Mouse (Mus musculus): ENCODE results near the gene Cbl.

DNA sequence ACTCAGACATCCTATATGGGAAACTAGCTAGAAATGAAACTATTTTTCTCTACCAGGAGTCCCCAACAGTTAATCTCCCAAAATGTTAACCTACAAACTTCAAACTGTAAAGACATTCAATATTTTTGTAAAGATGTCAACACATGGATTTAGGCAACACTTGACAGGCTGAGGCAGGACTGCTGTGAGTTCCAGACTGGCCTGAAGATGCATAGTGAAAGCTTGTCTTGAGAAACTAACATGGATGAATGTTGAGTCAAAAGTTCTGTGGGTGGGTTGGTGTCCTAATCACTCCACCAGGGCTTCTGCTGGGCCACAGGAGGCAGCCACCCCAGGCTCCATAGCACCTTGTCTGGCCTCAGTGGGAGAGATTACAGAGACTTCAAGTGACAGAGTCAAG is 2.2 kb downstream of the Cbl start:
- TF ChIP-seq POLR2A (IDR thresholded peaks at IDR 0.05; ENCODE audit: borderline replicate concordance, extremely low read depth, low read depth, low read length) (no peak), CTCF (IDR thresholded peaks at IDR 0.05; ENCODE audit: insufficient read depth, low read length) (no peak)
